Mouse (Mus musculus): ENCODE data around the gene Tcaim.
"Not testable (repeated sequence)": the region's sequence is repeated elsewhere in the genome, so short reads cannot be mapped to it uniquely, and the experiment has no call there.

The Tcaim gene

DNA sequence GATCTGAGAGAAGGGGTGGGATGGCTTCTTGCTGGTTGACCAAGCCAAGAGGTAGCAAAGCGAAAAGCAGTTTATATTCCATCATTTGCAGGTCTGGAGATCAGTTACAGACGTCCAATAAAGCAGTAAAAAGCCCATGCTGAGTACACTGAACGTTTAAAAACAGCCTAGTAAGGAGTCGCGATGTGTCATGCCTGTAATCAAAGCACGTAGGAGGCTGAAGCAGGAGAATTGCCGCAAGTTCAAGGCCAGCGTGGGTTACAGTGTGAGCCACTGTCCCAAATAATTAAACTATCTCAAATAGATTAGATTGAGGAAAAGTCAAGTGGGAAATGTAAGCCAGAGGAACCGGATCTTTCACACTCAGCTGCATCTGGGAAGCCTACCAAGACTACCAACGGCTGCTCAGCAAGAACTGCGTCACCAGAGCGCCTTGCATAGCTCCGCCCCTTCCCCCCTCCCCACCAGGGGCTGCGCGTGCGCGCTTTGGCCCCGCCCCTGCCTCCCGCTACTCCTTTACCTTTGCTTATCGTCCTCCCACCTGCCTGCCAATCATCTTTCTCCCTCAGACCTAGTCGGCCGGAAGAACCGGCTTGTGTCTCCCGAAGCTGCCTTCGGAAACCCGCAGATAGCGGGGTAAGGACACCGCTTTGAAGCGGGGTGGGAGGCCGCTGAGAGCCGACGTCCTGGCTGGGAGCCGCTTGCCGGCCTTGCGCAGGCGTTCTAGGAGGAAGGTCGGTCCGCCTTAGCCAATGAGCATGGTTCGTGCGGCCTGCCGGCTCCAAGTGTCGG is at the start of gene Tcaim:
Gene Tcaim, plus strand, starts transcription at position 487 of the 792 bp plus-strand sequence.
- DNase-seq (ENCODE audit: extremely low spot score, low spot score) = peak; percentile 91

DNA sequence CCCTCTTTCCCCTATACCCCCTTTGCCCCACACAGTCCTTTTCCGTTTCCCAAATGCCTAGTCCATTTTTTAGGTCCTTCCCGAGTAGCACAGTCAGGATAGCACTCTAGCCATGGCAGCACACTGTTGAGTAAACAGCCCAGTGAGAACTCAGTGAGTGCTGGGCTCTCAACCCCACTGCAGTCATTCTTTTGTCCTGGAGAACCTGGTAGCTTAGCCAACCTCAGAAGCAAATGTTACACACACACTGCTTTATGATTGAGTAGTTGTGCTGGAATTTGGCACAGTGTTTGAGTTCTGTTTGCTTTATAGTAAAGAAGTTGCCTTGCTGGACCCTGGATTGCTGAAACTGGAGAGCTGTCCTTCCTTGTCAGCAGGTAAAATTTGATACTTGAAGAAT is 47.7 kb upstream of the Tcaim start:
- no peak for DNase-seq (ENCODE audit: extremely low spot score, low spot score)

DNA sequence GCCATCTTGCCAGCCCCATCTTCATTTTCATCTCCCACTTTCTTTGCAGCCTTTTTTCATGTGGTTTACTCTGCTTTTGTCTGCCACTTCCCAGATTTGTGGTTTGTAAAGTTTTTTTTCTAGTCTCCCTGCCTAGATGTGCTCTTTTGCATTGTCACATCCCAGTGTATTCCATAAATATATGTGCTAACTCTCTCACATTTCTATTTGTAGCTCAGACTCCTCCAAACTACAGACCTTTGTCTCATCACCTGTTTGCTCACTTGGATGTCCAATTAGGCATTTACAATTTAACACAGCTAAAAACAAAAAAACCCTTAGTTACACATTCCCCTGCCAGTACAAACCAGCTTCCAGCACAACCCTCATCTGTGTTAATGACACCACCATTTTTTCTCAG is 45.2 kb upstream of the Tcaim start:
- DNase-seq (ENCODE audit: extremely low spot score, low spot score) = no peak

DNA sequence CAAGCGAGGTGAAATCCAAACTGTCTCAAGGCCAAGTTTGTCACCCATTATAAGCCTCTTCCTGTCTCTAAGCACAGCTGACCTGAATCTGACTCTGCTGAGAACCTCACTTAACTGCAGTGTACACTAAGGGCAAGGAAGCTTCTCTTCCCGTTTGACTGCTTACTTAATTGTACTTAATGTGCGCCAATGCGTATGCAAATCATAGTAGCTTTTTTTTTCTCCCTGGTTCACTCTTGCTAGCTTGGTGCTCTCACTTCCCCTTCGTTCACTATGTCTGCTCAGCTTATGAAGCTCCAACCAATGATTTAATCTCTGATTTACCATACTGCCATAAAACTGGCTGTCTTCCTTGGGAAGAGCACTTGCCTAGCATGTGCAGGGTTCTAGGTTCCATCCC is 20.1 kb upstream of the Tcaim start:
- DNase-seq (ENCODE audit: extremely low spot score, low spot score) = no peak

DNA sequence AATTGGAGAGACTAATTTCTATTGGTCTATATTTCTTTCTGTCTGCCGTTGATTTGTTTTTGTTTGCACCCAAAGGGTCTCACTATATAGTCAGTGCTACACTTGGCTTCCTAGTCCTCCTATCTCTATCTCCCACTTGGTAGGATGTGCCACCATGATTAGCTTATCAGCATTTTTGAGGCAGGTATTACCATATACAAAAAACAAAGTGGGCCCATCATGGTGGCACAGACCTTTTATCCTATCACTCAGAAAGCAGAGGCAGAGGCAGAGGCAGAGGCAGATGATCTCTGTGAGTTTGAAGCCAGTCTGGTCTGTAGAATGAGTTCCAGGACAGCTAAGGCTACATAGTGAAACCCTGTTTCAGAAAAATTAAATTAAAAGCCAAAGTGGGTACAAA is 18.8 kb upstream of the Tcaim start:
- DNase-seq (ENCODE audit: extremely low spot score, low spot score) = no peak

DNA sequence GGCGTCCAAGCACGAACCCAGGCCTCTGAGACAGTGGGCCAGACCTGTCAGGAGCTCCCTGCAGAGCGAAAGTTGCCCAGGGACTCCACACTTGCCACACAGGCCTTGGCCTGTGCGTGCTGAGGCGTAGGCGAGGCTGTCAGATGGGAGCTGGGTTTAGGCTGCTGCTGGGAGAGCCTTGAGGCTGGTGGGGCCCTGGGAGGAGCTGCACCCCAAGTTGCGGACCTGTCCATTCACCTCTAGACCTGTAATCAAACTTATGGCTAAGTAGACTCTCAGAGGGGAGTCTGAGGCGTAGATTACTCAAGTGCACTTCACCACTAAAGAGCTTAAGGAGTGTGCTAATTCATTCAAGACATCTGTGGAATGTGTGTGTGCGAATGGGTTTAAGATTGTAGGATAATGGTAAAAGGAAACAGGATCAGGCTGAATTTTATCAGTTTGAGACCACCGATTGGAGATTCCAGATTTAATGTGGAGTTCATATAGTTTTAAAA is 554 bp downstream of the Tcaim start:
- no peak for DNase-seq (ENCODE audit: extremely low spot score, low spot score)

DNA sequence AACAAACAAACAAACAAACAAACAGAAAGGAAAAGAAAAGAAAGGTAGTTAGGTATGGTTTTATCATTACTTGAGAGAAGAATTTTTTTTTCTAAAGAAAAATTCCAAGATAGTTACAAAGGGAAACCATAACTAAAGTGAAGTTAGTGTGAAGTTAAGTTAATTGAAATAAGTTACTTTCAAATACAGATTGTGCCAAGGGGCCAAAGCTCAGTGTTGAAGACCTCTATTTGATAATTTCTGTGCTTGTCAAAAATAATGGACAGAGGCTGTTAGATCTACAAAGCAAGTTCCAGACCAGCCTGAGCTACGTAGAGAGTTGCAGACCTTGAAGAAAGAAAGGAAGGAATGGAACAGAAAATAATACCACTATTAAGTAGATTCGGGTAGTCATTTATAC is 1.8 kb downstream of the Tcaim start:
- DNase-seq (ENCODE audit: extremely low spot score, low spot score) = no peak

DNA sequence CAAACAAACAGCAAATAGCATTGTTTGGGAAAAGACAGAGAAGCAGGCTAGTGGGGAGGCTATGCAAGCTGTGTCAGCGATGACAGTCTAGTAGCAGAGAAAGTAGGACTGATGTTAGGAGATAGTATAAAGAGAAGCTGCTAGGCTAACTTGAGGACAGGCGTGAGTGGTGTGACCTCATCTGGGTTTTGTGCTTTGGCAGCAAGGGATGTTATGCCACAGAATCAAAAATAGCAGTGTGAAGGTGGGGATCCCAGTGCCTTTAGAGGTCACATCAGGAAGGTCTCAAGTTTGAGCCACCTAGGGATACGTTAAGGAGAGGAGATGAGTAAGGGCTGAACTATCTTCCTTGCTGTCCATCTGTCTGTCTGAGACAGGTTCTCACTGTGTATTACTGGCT is 4.9 kb downstream of the Tcaim start:
- DNase-seq (ENCODE audit: extremely low spot score, low spot score) = no peak

DNA sequence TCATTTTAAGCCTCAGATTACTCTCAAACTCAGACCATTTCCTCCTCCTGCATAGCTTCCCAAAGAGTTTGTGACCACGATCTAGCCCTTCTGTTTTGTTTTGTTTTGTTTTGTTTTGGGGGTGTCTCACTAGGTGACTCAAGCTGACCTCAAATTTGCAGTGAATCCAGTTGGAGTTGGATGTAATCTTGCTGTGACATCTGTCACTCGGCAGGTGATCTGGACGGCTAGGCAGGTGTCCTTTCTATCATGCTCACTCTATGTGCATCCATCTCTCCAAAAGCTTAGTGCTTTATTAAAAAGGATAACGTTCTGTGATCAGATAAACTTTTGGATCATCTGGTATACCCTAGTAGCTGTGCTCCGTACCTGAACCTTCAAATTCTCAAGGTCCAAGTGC is 7.0 kb downstream of the Tcaim start:
- DNase-seq (ENCODE audit: extremely low spot score, low spot score) = no peak

DNA sequence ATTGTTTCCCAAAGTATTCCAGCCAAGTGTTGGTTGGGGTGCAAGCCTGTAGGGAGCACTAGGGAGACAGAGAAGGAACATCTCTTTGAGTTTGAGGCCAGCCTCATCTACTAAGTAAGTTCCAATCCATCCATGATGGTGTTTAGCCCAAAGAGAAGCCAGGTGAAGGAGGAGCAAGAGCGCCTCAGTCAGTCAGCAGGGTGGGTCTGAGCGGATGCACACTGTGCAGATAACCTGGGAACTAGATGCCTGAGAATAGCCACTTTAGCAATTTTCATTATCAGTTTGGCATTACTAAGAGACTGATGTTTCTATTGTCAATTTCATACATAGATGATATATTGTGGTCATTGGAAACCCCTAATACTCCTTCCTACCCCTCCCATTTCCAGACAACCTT is 9.4 kb downstream of the Tcaim start:
- no peak for DNase-seq (ENCODE audit: extremely low spot score, low spot score)

DNA sequence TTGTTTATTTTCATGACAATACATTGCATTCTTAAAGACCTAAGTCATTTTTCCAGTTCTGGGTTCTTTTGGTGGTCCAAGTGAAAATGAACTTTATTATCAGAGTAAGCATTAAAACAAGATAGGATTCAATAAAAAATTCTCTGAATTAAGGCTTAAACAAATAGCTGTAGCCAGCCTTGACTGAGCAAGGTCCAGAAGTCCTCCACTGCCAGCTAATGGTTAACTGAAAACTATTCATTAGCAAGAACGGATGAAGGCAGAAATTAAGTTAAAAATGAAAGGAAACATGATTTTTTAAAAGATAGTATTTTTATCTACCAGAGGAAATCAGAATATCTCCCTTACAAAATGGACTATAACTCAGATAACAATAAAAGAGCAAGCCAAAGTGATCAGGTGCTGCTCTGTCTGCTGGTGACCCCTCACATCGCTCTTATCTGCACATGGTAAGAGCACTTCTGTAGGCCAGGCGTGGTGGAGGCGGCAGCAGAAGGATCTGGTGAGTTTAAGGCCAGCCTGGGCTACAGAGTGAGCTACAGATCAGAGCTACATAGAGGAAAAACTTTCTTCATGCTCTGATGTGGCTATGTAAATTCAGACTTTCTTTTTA is 10.0 kb downstream of the Tcaim start:
- no peak for DNase-seq (ENCODE audit: extremely low spot score, low spot score)

DNA sequence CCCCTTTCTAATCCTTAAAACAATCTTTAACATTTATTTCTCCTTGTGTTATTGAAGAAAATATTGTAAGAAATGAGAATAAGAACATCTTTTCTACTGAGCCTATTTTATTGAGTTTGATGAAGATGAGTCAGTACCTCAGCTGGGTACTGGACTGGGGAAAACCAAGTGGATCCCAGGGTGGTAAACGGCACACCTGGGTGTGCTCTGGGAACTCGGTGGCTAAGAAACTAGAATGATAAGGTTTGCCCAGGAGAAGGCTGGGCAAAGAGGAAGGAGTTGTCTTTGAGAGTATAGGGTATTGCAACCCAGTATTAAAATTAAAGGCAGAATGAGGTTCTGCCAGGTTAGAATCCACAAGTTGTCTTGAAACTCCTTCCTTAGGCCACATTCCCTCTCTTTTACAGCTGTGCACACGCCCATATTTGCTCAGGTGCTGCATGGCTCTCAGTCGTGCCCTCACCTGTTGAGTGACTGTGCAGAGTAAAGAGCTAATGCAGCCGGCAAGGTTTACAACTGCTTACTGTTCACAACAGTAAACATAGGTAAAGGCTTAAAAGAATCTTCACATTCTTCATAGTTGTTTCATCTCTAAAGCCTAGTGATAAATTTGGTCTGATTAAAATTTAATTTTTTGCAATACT is 18.2 kb downstream of the Tcaim start:
- DNase-seq (ENCODE audit: extremely low spot score, low spot score) = no peak

DNA sequence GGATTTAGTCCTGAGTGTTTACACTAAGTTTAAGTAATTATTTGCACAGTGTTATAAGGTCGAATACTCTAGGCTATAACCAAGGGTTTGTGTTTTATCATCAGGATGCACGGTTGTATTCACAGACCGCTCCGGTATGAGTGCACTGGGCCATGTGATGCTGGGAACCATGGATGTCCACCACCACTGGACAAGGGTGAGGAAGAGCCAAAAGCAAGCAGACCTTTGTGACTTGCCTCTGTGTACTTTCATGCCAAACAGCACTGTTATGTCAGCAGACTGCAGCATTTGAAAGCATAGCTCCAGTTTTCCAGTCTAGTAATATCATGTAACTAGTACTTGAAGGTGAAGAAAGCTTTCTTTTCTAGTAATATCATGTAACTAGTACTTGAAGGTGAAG is 21.4 kb downstream of the Tcaim start:
- no peak for DNase-seq (ENCODE audit: extremely low spot score, low spot score)

DNA sequence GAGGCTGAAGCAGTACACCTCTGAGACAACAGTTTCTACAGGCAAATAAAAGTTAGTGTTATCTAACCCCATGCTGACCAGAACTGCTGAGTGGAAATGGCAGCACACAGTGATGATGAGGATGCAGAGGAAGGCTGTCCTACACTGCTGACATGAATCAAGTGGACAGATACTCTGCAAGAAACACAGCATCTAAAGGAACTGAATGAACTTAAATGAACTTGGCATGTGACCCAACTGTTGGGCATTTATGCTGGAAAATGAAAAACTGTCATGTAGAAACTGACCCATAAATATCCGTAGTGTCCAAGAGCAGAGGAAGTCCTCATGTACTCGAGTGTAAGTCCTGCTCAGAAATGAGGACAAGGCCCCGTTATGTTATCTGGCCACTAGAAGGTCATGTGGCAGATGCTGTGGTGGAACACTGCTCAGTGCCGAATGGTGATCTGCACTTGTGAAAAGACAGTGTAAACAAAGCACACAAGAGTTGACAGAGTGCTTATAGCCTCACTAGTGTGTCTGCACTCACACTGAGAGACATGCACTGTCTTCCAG is 24.6 kb downstream of the Tcaim start:
- no peak for DNase-seq (ENCODE audit: extremely low spot score, low spot score)

DNA sequence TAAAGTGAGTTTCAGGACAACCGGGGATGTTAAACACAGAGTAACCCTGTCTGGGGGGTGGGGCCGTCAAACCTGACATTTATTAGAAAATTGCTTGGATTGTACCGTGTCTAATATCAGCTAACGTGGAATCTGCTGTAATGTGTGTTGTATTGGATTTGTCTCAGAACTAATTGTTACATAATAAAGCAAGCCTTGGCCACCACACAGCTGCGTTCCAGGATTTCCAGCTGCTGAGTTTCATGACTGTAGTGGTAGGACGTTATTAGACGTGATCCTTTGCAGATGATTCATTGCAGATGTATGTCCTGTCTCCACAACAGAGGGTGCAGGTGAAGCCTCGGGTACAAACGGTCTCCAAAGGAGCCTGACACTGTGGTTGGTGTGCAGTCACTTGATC is 30.8 kb downstream of the Tcaim start:
- no peak for DNase-seq (ENCODE audit: extremely low spot score, low spot score)

DNA sequence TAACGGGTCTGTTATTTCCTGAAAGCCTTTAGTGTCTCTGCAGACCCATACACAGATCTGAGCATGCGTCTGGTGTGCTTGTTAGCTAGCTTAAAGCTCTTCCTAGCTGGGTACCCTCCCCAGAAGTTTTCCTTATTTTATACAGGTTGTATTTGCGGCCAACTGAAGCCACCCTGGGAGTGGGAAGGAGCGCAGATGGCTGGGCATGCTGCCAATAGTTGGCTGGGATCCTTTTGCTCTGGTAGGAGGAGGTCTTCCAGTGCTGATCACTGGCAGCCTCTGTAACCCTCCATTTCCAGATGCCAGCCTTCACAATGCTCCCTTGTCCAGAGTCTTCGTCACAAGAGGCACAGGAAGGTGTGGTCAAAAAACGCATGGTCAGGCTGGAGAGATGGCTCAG is 31.5 kb downstream of the Tcaim start:
- no peak for DNase-seq (ENCODE audit: extremely low spot score, low spot score)

DNA sequence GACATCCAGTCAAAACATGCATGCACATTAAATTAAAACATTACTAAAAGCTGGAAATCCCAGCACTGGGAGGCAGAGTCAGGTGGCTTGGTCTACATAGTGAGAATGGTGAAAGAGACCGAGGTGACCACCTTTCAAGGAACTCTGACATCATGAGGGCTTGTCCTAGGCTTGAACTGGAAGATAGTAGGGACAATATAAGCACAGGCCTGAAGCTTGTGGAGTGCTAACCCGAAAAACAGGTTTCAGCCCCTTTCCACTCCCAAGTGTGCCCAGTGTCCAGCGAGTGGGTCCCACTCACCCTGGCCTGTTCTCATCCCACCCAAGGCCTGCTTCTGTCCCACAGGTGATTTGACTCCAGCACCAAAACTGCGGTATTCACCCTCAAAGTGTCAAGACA is 31.9 kb downstream of the Tcaim start:
- no peak for DNase-seq (ENCODE audit: extremely low spot score, low spot score)

DNA sequence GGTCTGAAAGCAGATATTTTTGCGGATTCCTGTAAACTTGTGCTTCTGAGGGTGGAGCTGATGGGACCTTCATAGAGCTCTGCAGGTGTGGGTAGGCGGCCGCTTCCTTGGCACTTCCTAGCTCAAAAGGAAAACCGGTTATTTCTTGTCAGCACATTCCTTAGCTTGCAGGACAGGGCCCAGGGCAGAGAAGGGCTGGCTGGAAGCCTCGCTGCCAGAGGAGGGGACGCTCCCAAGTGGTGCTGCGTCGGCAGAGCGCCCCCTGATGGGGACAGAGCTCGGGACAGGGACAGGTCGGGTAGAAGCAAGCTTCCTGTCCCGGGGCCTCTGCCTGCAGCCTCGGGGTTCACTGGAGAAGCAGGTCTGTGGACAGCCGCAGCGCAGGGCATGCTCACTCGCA is 32.3 kb downstream of the Tcaim start:
- DNase-seq (ENCODE audit: extremely low spot score, low spot score) = peak; percentile 21

DNA sequence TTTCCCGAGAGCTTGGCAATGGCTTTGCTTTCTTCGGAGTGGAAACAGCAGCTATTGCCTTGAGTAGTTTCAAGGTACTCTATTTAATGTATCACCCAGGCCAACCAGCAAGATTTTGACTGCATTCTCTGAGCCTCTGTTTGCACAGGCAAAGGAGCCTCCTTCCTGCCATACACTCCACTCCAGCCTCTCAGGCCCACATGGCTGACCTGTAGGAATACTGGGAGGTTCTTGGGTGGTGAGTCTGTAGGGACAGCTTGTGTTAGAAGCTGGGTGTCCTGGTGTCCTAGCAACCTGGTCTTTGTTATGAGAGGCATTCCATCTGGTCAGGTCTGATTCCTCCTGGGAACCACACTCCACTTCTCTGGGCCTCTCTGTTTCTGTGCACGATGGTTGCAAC is 38.4 kb downstream of the Tcaim start, which contains the start of gene Gm35549:
Gene Gm35549, minus strand, starts transcription at position 276 of the 400 bp plus-strand sequence.
- no peak for DNase-seq (ENCODE audit: extremely low spot score, low spot score)

DNA sequence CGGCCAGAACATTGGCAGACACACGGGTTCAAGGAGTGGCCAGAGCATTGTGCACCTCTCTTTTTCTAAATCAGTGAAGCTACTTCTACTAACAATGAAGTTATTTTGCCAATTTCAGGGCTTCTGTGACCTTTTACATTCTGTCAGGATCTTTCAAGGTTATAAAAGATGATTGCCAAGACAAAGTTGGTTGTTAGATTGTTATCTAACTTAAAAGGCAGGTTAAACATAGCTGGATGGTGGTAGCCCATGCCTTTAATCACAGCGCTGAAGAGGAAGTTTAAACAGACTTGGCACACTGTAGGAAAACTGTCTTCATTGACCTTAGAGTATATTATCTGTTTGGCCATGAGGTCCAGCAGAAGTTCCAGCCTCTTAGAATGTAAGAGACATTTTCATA is 40.3 kb downstream of the Tcaim start:
- DNase-seq (ENCODE audit: extremely low spot score, low spot score) = no peak

DNA sequence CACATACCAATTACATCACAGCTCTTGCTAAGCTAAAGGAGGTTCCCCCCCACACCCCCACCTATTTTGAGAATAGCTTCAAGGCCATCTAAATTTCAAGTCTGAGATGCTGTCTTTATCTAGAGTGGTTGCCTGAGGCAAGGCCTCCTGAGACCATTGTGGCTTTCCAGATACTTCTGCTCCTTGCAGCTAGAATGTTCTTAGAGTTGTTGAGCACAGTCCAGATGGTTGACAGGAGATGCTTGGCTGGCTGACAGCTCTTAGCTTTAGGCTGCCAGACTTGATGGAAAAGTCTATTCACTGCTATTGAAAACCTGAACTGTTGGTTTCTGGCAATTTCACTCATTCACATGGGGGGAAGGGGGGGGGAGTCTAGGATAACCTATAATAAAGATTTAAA is 40.8 kb downstream of the Tcaim start:
- no peak for DNase-seq (ENCODE audit: extremely low spot score, low spot score)

DNA sequence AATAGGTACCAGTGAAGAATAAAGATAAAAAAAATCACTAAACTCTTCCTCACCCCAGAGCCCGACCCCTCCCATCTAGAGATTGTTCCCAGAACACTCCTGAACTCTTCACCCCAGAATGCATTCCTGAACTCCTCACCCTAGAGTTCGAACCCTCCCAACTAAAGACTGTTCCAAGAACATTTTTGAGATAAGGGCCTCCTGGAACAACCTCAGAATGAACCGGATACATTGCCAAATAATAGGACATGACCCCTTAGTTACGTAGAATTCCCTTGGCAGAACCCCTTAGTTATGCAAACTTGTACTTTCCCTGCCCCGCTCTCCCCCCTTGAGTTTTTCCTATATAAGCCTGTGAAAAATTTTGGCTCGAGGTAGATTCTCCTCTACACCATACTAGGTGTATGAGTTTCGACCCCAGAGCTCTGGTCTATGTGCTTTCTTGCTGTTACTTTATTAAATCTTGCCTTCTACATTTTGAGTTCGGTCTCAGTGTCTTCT is 42.5 kb downstream of the Tcaim start:
- not testable (repeated sequence) for DNase-seq (ENCODE audit: extremely low spot score, low spot score)
